Mouse (Mus musculus) lung, postnatal 25 days (tissue): Measurements from ENCODE around the gene Nkg7.
A peak's percentile ranks its signal among the peaks of the same experiment; 100 is the strongest.

Experiments
- DNase-seq: peaks from one replicate; pipeline ENCODE4 v3.0.0; 2022; ENCODE audit warnings: low spot score

The Nkg7 gene

GRCm38 (mm10) chr7:43447801-43448200 is 10.9 kb downstream of the Nkg7 start:
- peak; percentile 23 for DNase-seq

- peak; percentile 36 for DNase-seq
These were observed 11.4 kb downstream of the Nkg7 start for GRCm38 (mm10) chr7:43448246-43448645.

- DNase-seq, result no peak
These were observed 12.9 kb downstream of the Nkg7 start for GRCm38 (mm10) chr7:43449811-43450210.

- no peak for DNase-seq
These were observed 14.9 kb downstream of the Nkg7 start for GRCm38 (mm10) chr7:43451726-43452125.

GRCm38 (mm10) chr7:43452609-43453008 is 15.7 kb downstream of the Nkg7 start:
- DNase-seq, result no peak

GRCm38 (mm10) chr7:43453599-43454355 is 16.9 kb downstream of the Nkg7 start:
- DNase-seq, result peak; percentile 43

GRCm38 (mm10) chr7:43454371-43454770 is 17.5 kb downstream of the Nkg7 start:
- DNase-seq, result peak; percentile 21

GRCm38 (mm10) chr7:43462851-43463250 is 26.0 kb downstream of the Nkg7 start, which contains the start of gene Vsig10l:
TSS of gene Vsig10l (plus strand) at chr7:43463151.
- DNase-seq, result no peak

- no peak for DNase-seq
These were observed 27.1 kb downstream of the Nkg7 start for GRCm38 (mm10) chr7:43463976-43464375.

- peak; percentile 29 for DNase-seq
These were observed 28.0 kb downstream of the Nkg7 start for GRCm38 (mm10) chr7:43464864-43465343.

GRCm38 (mm10) chr7:43465344-43466098 is 28.6 kb downstream of the Nkg7 start:
- DNase-seq, result peak; percentile 93

- peak; percentile 85 for DNase-seq
These were observed 29.3 kb downstream of the Nkg7 start for GRCm38 (mm10) chr7:43466099-43466694.

GRCm38 (mm10) chr7:43470373-43470772 is 33.5 kb downstream of the Nkg7 start:
- DNase-seq, result no peak

GRCm38 (mm10) chr7:43475706-43476105 is 38.8 kb downstream of the Nkg7 start:
- no peak for DNase-seq

GRCm38 (mm10) chr7:43476376-43476775 is 39.5 kb downstream of the Nkg7 start:
- no peak for DNase-seq

- no peak for DNase-seq
These were observed 44.3 kb downstream of the Nkg7 start for GRCm38 (mm10) chr7:43481191-43481590.

- no peak for DNase-seq
These were observed 45.3 kb downstream of the Nkg7 start for GRCm38 (mm10) chr7:43482090-43482716.

GRCm38 (mm10) chr7:43483236-43483635 is 46.4 kb downstream of the Nkg7 start:
- no peak for DNase-seq
